Mouse (Mus musculus) macrophage (primary cell): ENCODE measurements around the gene Fgfbp3. TPM values are rescaled to one million over a fixed set of nuclear protein-coding genes. Genes with fewer than 3 reads are reported as not detected.
"Not testable (repeated sequence)": the region's sequence is repeated elsewhere in the genome, so short reads cannot be mapped to it uniquely, and the experiment has no call there.

Experiments
- H3K27ac ChIP-seq: fragments of 350-480 bp; formaldehyde crosslinking; 2 replicates; pipeline ENCODE4 v1.9.0; 2021
- H3K36me3 ChIP-seq: fragments of 350-480 bp; formaldehyde crosslinking; 2 replicates; pipeline ENCODE4 v1.9.0; 2021; ENCODE audit errors: inconsistent target
- H3K4me3 ChIP-seq: fragments of 350-480 bp; formaldehyde crosslinking; 2 replicates; pipeline ENCODE4 v1.9.0; 2021; ENCODE audit errors: inconsistent target
- H3K79me2 ChIP-seq: fragments of 350-480 bp; formaldehyde crosslinking; 2 replicates; pipeline ENCODE4 v1.9.0; 2021; ENCODE audit errors: inconsistent target
- WGBS: methylation state at CpG from one replicate; pipeline ENCODE4 v1.1.7; 2026; ENCODE audit warnings: inconsistent platforms; ENCODE audit not compliant: missing documents; 5-methylcytosine and 5-hydroxymethylcytosine counted together
- polyA plus RNA-seq: library from polyadenylated mRNA; stranded (reverse); fragments of 250-400 nt; gene quantifications from 3 replicates; pipeline ENCODE4 v1.2.4, GENCODE M21; 2018; ENCODE audit warnings: inconsistent platforms
- total RNA-seq, 78 experiments: library from RNA; depleted of rRNA; stranded (reverse); fragments of 250-400 nt; gene quantifications; 1 replicate in 9 of 78; 2 replicates in 24 of 78; 3 replicates in 43 of 78; 4 replicates in 2 of 78; pipeline ENCODE4 v1.2.4; 2018; ENCODE audit warnings: inconsistent platforms in 56 of 78

Fgfbp3 gene
- total RNA-seq (2018; cell fraction: chromatin; rRNA removed), result 1 to 10 TPM in 17 of 26 experiments, under 1 TPM in 4, not detected in 5; 0.47 to 5.4 (median 1.4) TPM
- 1 to 10 TPM; 2.0 to 5.0 (median 3.6) TPM for total RNA-seq (2018; cell fraction: cytosol; rRNA removed)
- 10 to 100 TPM in 5 of 26 experiments, 1 to 10 TPM in 21; 1.1 to 17.4 (median 5.2) TPM for total RNA-seq (2018; cell fraction: nucleus; rRNA removed)
- polyA plus RNA-seq, result 3.0 to 4.6 TPM (median 3.6 TPM) in 3 replicates

- Histone ChIP-seq H3K79me2 (peaks cover 88% of the 10 kb centered on the region), H3K4me3 (peak within 1 kb of the TSS; percentile 66), H3K27ac (peak within 1 kb of the TSS; percentile 38), H3K36me3 (no peaks in the 10 kb centered on the region)
- 47% methylated on average over 12 of the region's 12 CpGs for WGBS
Observed at GRCm38 (mm10) chr19:36919466-36919865, at the start of gene Fgfbp3. Fgfbp3 (minus strand) TSS chr19:36919615.

DNA sequence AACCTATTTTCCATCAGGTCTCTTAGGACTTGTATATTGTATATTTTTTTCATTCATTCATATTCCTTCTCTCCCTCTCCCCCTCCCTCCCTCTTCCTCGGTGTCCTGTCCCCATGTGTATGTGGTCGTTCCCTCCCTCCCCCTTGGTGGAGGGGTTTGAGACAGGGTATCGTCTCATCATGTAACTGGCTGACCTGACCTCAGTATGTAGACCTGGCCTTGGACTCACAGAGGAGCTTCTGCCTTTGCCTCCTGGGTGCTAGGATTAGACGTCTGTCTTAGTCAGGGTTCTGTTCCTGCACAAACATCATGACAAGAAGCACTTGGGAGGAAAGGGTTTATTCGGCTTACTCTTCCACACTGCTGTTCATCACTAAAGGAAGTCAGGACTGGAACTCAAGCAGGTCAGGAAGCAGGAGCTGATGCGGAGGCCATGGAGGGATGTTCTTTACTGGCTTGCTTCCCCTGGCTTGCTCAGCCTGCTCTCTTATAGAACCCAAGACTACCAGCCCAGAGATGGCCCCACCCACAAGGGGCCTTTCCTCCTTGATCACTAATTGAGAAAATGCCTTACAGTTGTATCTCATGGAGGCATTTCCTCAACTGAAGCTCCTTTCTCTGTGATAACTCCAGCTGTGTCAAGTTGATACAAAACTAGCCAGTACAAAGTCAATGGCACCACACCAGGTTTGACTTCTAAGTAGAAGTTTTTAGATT is 43.3 kb upstream of the Fgfbp3 start:
- peaks cover 92% of the 10 kb centered on the region for H3K36me3 ChIP-seq
- H3K4me3 ChIP-seq, H3K27ac ChIP-seq: not testable (repeated sequence)
- 95% methylated on average over 5 of the region's 6 CpGs for WGBS
- peaks cover 23% of the 10 kb centered on the region; the same call in 1 of the 2 replicates for H3K79me2 ChIP-seq

- Histone ChIP-seq H3K36me3 (peaks cover 78% of the 10 kb centered on the region), H3K79me2 (peaks cover 23% of the 10 kb centered on the region; the same call in 1 of the 2 replicates), H3K27ac (no peak overlapping the region), H3K4me3 (no peak overlapping the region)
- 100% methylated on average over 1 of the region's 1 CpGs for WGBS
Observed at GRCm38 (mm10) chr19:36961320-36961719, 41.9 kb upstream of the Fgfbp3 start.

- Histone ChIP-seq H3K4me3 (no peak overlapping the region), H3K36me3 (peaks cover 48% of the 10 kb centered on the region), H3K27ac (0 out of 2 replicates have a peak overlapping the region, but pooled peaks have one; percentile 39), H3K79me2 (peaks cover 51% of the 10 kb centered on the region)
- 100% methylated on average over 4 of the region's 4 CpGs for WGBS
Observed at GRCm38 (mm10) chr19:36958331-36958730, 38.9 kb upstream of the Fgfbp3 start.

GRCm38 (mm10) chr19:36953637-36954206 is 34.3 kb upstream of the Fgfbp3 start:
- Histone ChIP-seq H3K36me3 (peaks cover 31% of the 10 kb centered on the region), H3K79me2 (peaks cover 83% of the 10 kb centered on the region), H3K4me3 (no peak overlapping the region), H3K27ac (no peak overlapping the region)
- WGBS, result 92% methylated on average over 4 of the region's 4 CpGs

GRCm38 (mm10) chr19:36940064-36940463 is 20.6 kb upstream of the Fgfbp3 start:
- peaks cover 100% of the 10 kb centered on the region for H3K79me2 ChIP-seq
- no peak overlapping the region for H3K4me3 ChIP-seq
- H3K36me3 ChIP-seq, result peaks cover 5% of the 10 kb centered on the region
- WGBS, result 100% methylated on average over 1 of the region's 1 CpGs
- no peak overlapping the region for H3K27ac ChIP-seq

DNA sequence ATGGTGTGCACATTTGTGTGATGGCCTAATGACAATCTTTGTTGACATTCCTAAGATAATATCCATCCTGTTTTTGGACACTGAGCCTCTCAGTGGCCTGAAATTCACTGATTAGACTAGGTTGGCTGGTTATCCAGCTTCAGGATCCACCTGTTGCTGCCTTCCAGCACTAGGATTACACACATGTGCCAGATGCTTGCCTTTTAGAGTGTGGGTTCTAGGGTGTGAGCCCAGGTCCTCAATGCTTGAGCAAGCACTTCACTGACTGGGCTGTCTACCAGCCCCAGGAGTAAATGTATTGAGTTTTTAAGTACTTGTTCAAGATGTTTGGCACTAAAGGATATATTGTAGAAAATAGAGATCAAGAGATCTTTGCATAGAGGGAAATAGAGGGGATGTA is 18.6 kb upstream of the Fgfbp3 start:
- Histone ChIP-seq H3K4me3 (no peak overlapping the region), H3K79me2 (peaks cover 100% of the 10 kb centered on the region), H3K36me3 (no peaks in the 10 kb centered on the region; the same call in 1 of the 2 replicates), H3K27ac (no peak overlapping the region)

GRCm38 (mm10) chr19:36936285-36936684 is 16.9 kb upstream of the Fgfbp3 start:
- Histone ChIP-seq H3K27ac (no peak overlapping the region), H3K36me3 (no peaks in the 10 kb centered on the region; the same call in 1 of the 2 replicates), H3K4me3 (no peak overlapping the region), H3K79me2 (peaks cover 97% of the 10 kb centered on the region)
- 86% methylated on average over 4 of the region's 4 CpGs for WGBS

DNA sequence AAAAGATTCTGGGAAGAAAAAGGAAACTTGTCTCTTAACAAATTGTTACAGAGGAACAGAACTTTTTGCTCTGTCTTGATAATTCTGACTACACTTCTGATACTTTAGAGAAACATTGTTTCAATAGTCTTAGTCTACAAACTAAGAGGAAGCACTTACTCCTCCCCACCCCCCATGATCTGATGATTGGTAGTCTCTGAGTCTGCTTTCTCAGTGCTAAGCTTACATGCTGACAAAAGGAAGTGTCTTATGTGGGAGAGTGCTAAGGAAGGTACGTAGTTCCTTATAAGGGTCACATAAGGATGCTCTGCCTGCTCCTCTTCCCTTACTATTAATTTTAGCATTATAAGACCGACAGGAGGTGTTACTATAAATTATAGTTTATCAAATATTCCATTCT is 13.2 kb upstream of the Fgfbp3 start:
- H3K4me3 ChIP-seq, result no peak overlapping the region
- 42% methylated on average over 2 of the region's 2 CpGs for WGBS
- no peaks in the 10 kb centered on the region; the same call in 1 of the 2 replicates for H3K36me3 ChIP-seq
- peak overlapping the region; percentile 64 for H3K27ac ChIP-seq
- H3K79me2 ChIP-seq, result peaks cover 97% of the 10 kb centered on the region

DNA sequence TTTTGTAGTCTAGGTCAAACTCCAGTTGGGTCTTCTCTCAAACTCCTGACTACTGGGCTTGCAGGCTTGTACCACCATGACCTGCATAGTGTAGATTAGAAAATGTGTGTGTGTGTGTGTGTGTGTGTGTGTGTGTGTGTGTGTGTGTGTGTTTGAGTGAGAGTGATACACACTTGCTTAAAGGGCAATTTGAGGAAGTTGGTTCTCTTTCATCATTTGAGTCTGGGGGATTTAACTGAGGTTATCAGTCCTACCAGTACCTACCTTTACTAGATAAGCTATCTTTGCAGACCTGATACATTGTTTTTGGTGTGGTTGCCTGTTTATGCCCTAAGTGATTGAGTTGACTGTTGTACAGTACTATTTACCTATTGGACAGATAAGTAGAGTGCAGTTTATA is 12.7 kb upstream of the Fgfbp3 start:
- Histone ChIP-seq H3K27ac (peak overlapping the region; percentile 64), H3K4me3 (no peak overlapping the region), H3K79me2 (peaks cover 97% of the 10 kb centered on the region), H3K36me3 (no peaks in the 10 kb centered on the region; the same call in 1 of the 2 replicates)

DNA sequence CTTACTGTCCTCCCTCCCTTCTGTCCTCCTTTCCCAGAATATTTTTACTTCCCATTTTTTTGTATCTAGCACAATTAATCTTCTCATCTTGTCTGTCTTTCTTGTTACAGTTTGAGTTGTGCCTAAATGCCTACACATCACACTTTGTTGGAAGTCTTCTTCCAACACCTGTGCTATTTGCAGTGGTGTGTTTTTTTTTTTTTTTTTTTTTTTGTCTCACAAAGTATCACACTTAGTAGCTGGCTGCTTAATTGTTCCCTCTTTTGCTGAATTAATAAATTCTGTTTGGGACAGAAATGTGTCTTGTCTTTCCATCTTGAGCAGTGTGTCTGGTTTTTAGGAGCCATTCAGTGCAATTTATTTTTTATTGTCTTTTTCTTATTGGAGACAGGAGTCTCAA is 10.4 kb upstream of the Fgfbp3 start:
- H3K79me2 ChIP-seq, result peaks cover 88% of the 10 kb centered on the region
- H3K27ac ChIP-seq, result no peak overlapping the region
- no peak overlapping the region for H3K4me3 ChIP-seq
- H3K36me3 ChIP-seq, result no peaks in the 10 kb centered on the region

DNA sequence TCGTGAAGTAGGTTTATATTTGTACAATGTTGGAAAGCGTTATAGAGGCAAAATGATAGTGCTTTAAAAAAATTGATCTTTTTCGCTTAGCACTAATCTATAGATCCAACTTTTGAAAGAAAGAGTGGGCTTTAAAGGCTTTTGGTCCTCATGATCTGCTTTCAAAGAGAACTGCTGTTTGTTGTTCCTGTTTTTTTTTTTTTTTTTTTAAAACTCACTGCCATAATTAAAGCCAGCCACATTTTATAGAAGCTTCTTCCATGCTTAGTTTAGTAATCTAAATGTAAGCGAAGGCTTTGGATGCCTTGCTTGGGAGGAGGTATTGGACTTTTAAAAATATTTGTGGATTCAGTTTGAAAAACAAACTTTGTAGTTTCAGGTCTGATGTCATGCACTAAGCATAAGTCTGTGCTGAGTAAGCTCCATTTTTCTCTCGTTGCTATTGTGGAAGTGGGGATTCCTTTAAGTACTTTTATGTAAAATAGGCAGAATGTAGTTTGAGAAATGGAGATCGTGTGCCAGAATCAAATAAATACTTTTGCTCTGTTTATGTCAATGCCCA is 8.5 kb upstream of the Fgfbp3 start:
- Histone ChIP-seq H3K27ac (peak overlapping the region; percentile 78), H3K4me3 (peak overlapping the region; percentile 77), H3K79me2 (peaks cover 88% of the 10 kb centered on the region), H3K36me3 (no peaks in the 10 kb centered on the region)
- 51% methylated on average over 6 of the region's 6 CpGs for WGBS

DNA sequence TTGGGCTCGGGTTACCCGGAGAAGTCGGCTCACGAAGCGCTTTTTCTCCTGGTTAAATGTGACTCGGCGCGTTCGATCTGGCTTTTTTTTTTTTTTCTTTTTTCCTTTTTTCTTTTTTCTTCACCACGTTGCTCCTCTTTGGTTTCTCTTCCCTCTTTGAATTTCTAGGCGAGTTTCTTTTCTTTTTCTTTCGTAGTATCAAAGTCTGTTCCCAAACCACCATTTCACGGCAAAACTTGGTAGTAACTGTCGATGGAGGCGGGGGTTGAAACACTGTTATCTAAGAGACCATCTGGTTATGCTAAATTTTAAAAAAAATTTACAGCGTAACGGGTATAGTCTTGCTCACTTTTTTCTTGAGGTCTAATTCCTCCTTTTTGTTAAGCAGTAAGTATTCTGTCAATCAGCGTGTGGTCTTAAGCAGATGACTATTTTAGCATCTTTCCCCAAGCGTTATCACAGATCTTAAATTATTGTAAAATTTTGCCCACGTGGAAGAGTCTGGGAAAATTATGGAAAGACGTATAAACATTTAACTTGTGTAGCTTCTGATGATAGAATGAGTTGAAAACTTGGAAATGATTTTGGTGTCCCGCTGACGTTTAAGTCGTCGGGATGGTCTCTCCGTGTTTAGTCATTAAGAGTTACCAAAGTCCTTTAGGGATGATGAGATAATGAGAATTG is 7.3 kb upstream of the Fgfbp3 start:
- Histone ChIP-seq H3K4me3 (peak overlapping the region; percentile 77), H3K27ac (peak overlapping the region; percentile 78), H3K79me2 (peaks cover 88% of the 10 kb centered on the region), H3K36me3 (no peaks in the 10 kb centered on the region)
- 2% methylated on average over 26 of the region's 26 CpGs for WGBS

DNA sequence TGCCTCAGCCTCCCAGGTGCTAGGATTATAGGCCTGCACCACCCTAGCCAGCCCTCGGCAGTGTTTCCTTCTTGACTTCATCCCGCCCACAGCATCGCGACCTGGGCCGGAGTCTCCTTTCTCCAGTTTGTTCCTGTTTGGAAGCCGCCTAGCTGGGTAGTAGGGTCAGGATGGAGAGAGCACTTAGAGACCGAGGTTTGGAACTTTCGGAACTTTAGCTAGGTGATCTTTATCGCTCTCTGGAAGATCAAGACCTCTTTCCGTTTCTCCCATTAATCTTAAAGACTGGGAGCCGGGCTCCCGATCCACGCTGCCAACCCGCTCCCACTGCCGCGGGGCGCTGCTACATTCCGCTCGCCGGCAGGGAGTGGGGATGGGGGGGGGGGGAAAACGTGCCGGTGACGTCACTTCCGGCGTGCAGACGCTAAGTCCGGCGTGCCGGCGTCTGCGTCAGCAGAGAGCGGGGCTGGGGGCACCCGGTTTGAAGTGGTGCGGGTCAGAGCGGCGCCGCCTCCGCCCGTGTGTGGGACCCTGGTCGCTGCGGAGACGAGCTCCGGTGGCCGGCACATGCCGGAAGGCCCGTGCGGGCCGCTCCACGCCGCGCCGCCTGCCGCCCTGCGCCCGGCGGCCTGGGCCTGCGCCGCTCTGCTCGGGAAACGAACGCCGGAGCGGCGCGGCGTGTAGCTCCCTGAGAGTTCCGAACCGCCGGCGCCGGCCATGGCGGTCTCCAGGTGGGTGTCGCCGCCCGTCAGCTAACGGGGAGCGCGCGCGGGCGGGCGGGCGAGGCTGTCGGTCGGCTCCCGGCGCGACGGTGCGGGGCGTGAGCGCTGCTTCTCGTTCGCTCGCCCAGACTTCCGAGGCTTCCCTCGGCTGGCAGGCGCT is 6.5 kb upstream of the Fgfbp3 start, which contains the start of gene Btaf1:
Gene Btaf1, plus strand, starts transcription at position 409 of the 882 bp plus-strand sequence.
- Histone ChIP-seq H3K36me3 (no peaks in the 10 kb centered on the region), H3K27ac (peak within 1 kb of the TSS; percentile 78), H3K79me2 (peaks cover 88% of the 10 kb centered on the region), H3K4me3 (peak within 1 kb of the TSS; percentile 77)
- WGBS, result under 1% methylated on average over 98 of the region's 98 CpGs
